Mouse (Mus musculus): ENCODE data around the gene Acsl4.

DNA sequence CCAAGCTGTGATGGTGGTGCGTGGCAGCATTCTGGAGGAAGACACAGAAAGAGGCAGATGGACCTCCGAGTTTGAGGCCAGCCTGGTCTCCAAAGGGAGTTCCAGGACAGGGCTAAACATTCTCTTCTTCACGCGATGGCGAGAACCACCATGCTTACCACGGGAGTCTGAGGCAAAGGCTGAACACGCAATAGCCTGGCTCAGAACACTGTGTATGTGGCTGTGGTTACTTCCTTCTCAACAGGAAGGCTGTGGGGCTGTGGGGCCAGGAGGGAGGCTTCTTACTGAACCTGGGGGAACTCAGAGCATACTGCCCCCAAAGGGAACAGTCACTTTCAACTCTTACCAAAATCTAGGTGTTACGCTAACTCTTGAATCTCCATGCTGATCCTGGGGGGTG lies 75.1 kb downstream of the Acsl4 start:
- TF ChIP-seq CTCF (IDR thresholded peaks at IDR 0.05; ENCODE audit: borderline replicate concordance, insufficient read depth, low read depth, low read length) = no peak
- no peak for TF ChIP-seq POLR2A (IDR thresholded peaks at IDR 0.05; ENCODE audit: borderline replicate concordance, insufficient read depth, low read length)

Measured in cerebellum, adult 2 months (tissue).